Mouse (Mus musculus) spleen, adult 12 weeks (tissue): ENCODE results near the gene Tmem45b.
"Not testable (repeated sequence)": the region's sequence is repeated elsewhere in the genome, so short reads cannot be mapped to it uniquely, and the experiment has no call there.

Experiments
- DNase-seq: peaks from one replicate; pipeline ENCODE4 v3.0.0; 2022; ENCODE audit warnings: low spot score

Tmem45b gene

GRCm38 (mm10) chr9:31463692-31464474, at the start of gene Tmem45b:
Gene Tmem45b (minus strand): TSS chr9:31464462.
- DNase-seq = no peak

- DNase-seq = no peak
These were observed 43.9 kb upstream of the Tmem45b start for GRCm38 (mm10) chr9:31508189-31508588.

- not testable (repeated sequence) for DNase-seq
These were observed 37.0 kb upstream of the Tmem45b start for GRCm38 (mm10) chr9:31501221-31501620.

- no peak for DNase-seq
These were observed 1.1 kb downstream of the Tmem45b start for GRCm38 (mm10) chr9:31463190-31463589.

GRCm38 (mm10) chr9:31454356-31454755, 9.9 kb downstream of the Tmem45b start:
- DNase-seq = no peak

- DNase-seq = no peak
These were observed 12.1 kb downstream of the Tmem45b start for GRCm38 (mm10) chr9:31452166-31452565.

GRCm38 (mm10) chr9:31449145-31449772, 15.0 kb downstream of the Tmem45b start:
- no peak for DNase-seq

GRCm38 (mm10) chr9:31444236-31444635, 20.0 kb downstream of the Tmem45b start:
- no peak for DNase-seq

GRCm38 (mm10) chr9:31441487-31441886, 22.8 kb downstream of the Tmem45b start:
- no peak for DNase-seq

GRCm38 (mm10) chr9:31440366-31440765, 23.9 kb downstream of the Tmem45b start:
- DNase-seq = no peak

- DNase-seq = no peak
These were observed 24.9 kb downstream of the Tmem45b start for GRCm38 (mm10) chr9:31439341-31439740.

GRCm38 (mm10) chr9:31438834-31439233, 25.4 kb downstream of the Tmem45b start:
- DNase-seq = no peak

- DNase-seq = no peak
These were observed 26.4 kb downstream of the Tmem45b start for GRCm38 (mm10) chr9:31437861-31438260.

- no peak for DNase-seq
These were observed 28.8 kb downstream of the Tmem45b start for GRCm38 (mm10) chr9:31435415-31435814.

- no peak for DNase-seq
These were observed 30.8 kb downstream of the Tmem45b start for GRCm38 (mm10) chr9:31433431-31433830.

- no peak for DNase-seq
These were observed 31.8 kb downstream of the Tmem45b start for GRCm38 (mm10) chr9:31432336-31432975.

- DNase-seq = no peak
These were observed 32.5 kb downstream of the Tmem45b start for GRCm38 (mm10) chr9:31431751-31432150.

- DNase-seq = no peak
These were observed 34.3 kb downstream of the Tmem45b start for GRCm38 (mm10) chr9:31430011-31430410.

GRCm38 (mm10) chr9:31428971-31429370, 35.3 kb downstream of the Tmem45b start:
- DNase-seq = no peak

- no peak for DNase-seq
These were observed 42.1 kb downstream of the Tmem45b start for GRCm38 (mm10) chr9:31422143-31422542.

GRCm38 (mm10) chr9:31418821-31419220, 45.4 kb downstream of the Tmem45b start:
- no peak for DNase-seq

- no peak for DNase-seq
These were observed 52.1 kb downstream of the Tmem45b start for GRCm38 (mm10) chr9:31412165-31412564.

GRCm38 (mm10) chr9:31405217-31405616, 59.0 kb downstream of the Tmem45b start:
- DNase-seq = no peak
